Mouse (Mus musculus): ENCODE measurements at regions not wholly inside any gene's neighbourhood (a gene's known extent, or its start where the extent isn't known, plus 50 kb on each side); places are given as distances from the start of the nearest gene placed in this dataset.

GRCm38 (mm10) chr8:56202342-56202741 is 92.0 kb upstream of the Hpgd start:
- TF ChIP-seq POLR2A (IDR thresholded peaks at IDR 0.05; ENCODE audit: low read depth, low read length) (no peak), CTCF (IDR thresholded peaks at IDR 0.05; ENCODE audit: borderline replicate concordance, insufficient read depth, low read length) (no peak)
- Histone ChIP-seq H3K4me1 (ENCODE audit: control insufficient read depth, insufficient read depth, low read length) (no peaks in the 10 kb centered on the region), H3K4me3 (ENCODE audit: insufficient read depth, low read length) (no peak overlapping the region), H3K27ac (ENCODE audit: insufficient read depth, low read length) (no peak overlapping the region)

- Histone ChIP-seq H3K4me1 (ENCODE audit: control insufficient read depth, insufficient read depth, low read length) (no peaks in the 10 kb centered on the region), H3K27ac (ENCODE audit: insufficient read depth, low read length) (no peak overlapping the region), H3K4me3 (ENCODE audit: insufficient read depth, low read length) (no peak overlapping the region)
- no peak for TF ChIP-seq CTCF (IDR thresholded peaks at IDR 0.05; ENCODE audit: borderline replicate concordance, insufficient read depth, low read length)
- no peak for TF ChIP-seq POLR2A (IDR thresholded peaks at IDR 0.05; ENCODE audit: low read depth, low read length)
Observed at GRCm38 (mm10) chr8:56211922-56212635, 82.3 kb upstream of the Hpgd start.

GRCm38 (mm10) chr8:56218837-56219236 is 75.5 kb upstream of the Hpgd start:
- peaks cover 3% of the 10 kb centered on the region; the same call in 1 of the 2 replicates for H3K4me1 ChIP-seq (ENCODE audit: control insufficient read depth, insufficient read depth, low read length)
- TF ChIP-seq POLR2A (IDR thresholded peaks at IDR 0.05; ENCODE audit: low read depth, low read length) (no peak), CTCF (IDR thresholded peaks at IDR 0.05; ENCODE audit: borderline replicate concordance, insufficient read depth, low read length) (no peak)
- no peak overlapping the region for H3K4me3 ChIP-seq (ENCODE audit: insufficient read depth, low read length)
- no peak overlapping the region for H3K27ac ChIP-seq (ENCODE audit: insufficient read depth, low read length)

GRCm38 (mm10) chr8:56219391-56219790 is 75.0 kb upstream of the Hpgd start:
- Histone ChIP-seq H3K4me1 (ENCODE audit: control insufficient read depth, insufficient read depth, low read length) (peaks cover 3% of the 10 kb centered on the region; the same call in 1 of the 2 replicates), H3K27ac (ENCODE audit: insufficient read depth, low read length) (no peak overlapping the region), H3K4me3 (ENCODE audit: insufficient read depth, low read length) (no peak overlapping the region)
- no peak for TF ChIP-seq POLR2A (IDR thresholded peaks at IDR 0.05; ENCODE audit: low read depth, low read length)
- TF ChIP-seq CTCF (IDR thresholded peaks at IDR 0.05; ENCODE audit: borderline replicate concordance, insufficient read depth, low read length): no peak

GRCm38 (mm10) chr8:56223010-56223409 is 71.4 kb upstream of the Hpgd start:
- peaks cover 3% of the 10 kb centered on the region; the same call in 1 of the 2 replicates for H3K4me1 ChIP-seq (ENCODE audit: control insufficient read depth, insufficient read depth, low read length)
- no peak for TF ChIP-seq POLR2A (IDR thresholded peaks at IDR 0.05; ENCODE audit: low read depth, low read length)
- TF ChIP-seq CTCF (IDR thresholded peaks at IDR 0.05; ENCODE audit: borderline replicate concordance, insufficient read depth, low read length): no peak
- H3K27ac ChIP-seq (ENCODE audit: insufficient read depth, low read length): no peak overlapping the region
- no peak overlapping the region for H3K4me3 ChIP-seq (ENCODE audit: insufficient read depth, low read length)

GRCm38 (mm10) chr8:56230645-56231330 is 63.6 kb upstream of the Hpgd start:
- Histone ChIP-seq H3K4me3 (ENCODE audit: insufficient read depth, low read length) (no peak overlapping the region), H3K27ac (ENCODE audit: insufficient read depth, low read length) (no peak overlapping the region), H3K4me1 (ENCODE audit: control insufficient read depth, insufficient read depth, low read length) (no peaks in the 10 kb centered on the region; the same call in 1 of the 2 replicates)
- TF ChIP-seq CTCF (IDR thresholded peaks at IDR 0.05; ENCODE audit: borderline replicate concordance, insufficient read depth, low read length) (no peak), POLR2A (IDR thresholded peaks at IDR 0.05; ENCODE audit: low read depth, low read length) (no peak)

GRCm38 (mm10) chr8:56231930-56232329 is 62.5 kb upstream of the Hpgd start:
- Histone ChIP-seq H3K4me1 (ENCODE audit: control insufficient read depth, insufficient read depth, low read length) (no peaks in the 10 kb centered on the region; the same call in 1 of the 2 replicates), H3K4me3 (ENCODE audit: insufficient read depth, low read length) (no peak overlapping the region), H3K27ac (ENCODE audit: insufficient read depth, low read length) (peak overlapping the region; percentile 16; the same call in 1 of the 2 replicates)
- no peak for TF ChIP-seq CTCF (IDR thresholded peaks at IDR 0.05; ENCODE audit: borderline replicate concordance, insufficient read depth, low read length)
- no peak for TF ChIP-seq POLR2A (IDR thresholded peaks at IDR 0.05; ENCODE audit: low read depth, low read length)

GRCm38 (mm10) chr8:56232552-56232951 is 61.8 kb upstream of the Hpgd start:
- Histone ChIP-seq H3K4me3 (ENCODE audit: insufficient read depth, low read length) (no peak overlapping the region), H3K27ac (ENCODE audit: insufficient read depth, low read length) (peak overlapping the region; percentile 16; the same call in 1 of the 2 replicates), H3K4me1 (ENCODE audit: control insufficient read depth, insufficient read depth, low read length) (no peaks in the 10 kb centered on the region; the same call in 1 of the 2 replicates)
- no peak for TF ChIP-seq POLR2A (IDR thresholded peaks at IDR 0.05; ENCODE audit: low read depth, low read length)
- TF ChIP-seq CTCF (IDR thresholded peaks at IDR 0.05; ENCODE audit: borderline replicate concordance, insufficient read depth, low read length): no peak

GRCm38 (mm10) chr8:56233816-56234215 is 60.6 kb upstream of the Hpgd start:
- Histone ChIP-seq H3K4me3 (ENCODE audit: insufficient read depth, low read length) (no peak overlapping the region), H3K27ac (ENCODE audit: insufficient read depth, low read length) (no peak overlapping the region), H3K4me1 (ENCODE audit: control insufficient read depth, insufficient read depth, low read length) (no peaks in the 10 kb centered on the region; the same call in 1 of the 2 replicates)
- TF ChIP-seq CTCF (IDR thresholded peaks at IDR 0.05; ENCODE audit: borderline replicate concordance, insufficient read depth, low read length) (no peak), POLR2A (IDR thresholded peaks at IDR 0.05; ENCODE audit: low read depth, low read length) (no peak)

- H3K4me1 ChIP-seq (ENCODE audit: control insufficient read depth, insufficient read depth, low read length): no peaks in the 10 kb centered on the region; the same call in 1 of the 2 replicates
- H3K4me3 ChIP-seq (ENCODE audit: insufficient read depth, low read length): no peak overlapping the region
- no peak overlapping the region for H3K27ac ChIP-seq (ENCODE audit: insufficient read depth, low read length)
- TF ChIP-seq POLR2A (IDR thresholded peaks at IDR 0.05; ENCODE audit: low read depth, low read length) (no peak), CTCF (IDR thresholded peaks at IDR 0.05; ENCODE audit: borderline replicate concordance, insufficient read depth, low read length) (no peak)
Observed at GRCm38 (mm10) chr8:56234238-56234637, 60.1 kb upstream of the Hpgd start.

All from embryonic fibroblast, embryonic 13.5 days (primary cell).